Mouse (Mus musculus) megakaryocyte, embryonic 14.5 days (primary cell): ENCODE data around the gene Zfp287.

Source experiments
- FLI1 ChIP-seq: IDR thresholded peaks from 2 replicates; pipeline ENCODE4 v1.6.1; 2012; ENCODE audit warnings: low read length, inconsistent platforms, mixed read lengths
- GATA1 ChIP-seq: IDR thresholded peaks from 3 replicates; pipeline ENCODE4 v1.6.1; 2012; ENCODE audit warnings: mixed read lengths, low read length, inconsistent platforms, borderline replicate concordance

- TF ChIP-seq GATA1: no peak
- TF ChIP-seq FLI1: no peak
These were observed 20.5 kb upstream of the Zfp287 start for GRCm38 (mm10) chr11:62752191-62752590.
